Mouse (Mus musculus): ENCODE measurements at regions not wholly inside any gene's neighbourhood (a gene's known extent, or its start where the extent isn't known, plus 50 kb on each side); places are given as distances from the start of the nearest gene placed in this dataset.

DNA sequence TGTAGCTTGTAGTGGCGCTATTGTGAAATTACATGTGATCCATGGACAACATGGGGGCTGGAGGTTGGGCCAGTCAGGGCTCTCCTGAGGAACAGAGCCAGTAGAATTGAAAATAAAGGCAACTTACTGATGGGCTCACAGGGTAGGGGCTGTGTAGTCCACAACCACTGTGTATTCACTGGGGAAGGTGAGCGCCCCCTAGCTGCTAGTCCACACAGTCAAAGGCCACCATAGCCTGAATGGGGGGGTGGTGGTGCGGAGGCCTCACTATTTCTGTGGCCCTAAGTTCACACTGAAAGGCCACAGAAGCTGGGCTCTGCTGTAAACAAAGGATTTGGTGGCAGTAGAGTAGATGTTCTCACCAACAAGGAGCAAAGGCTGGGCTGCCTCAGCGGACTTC, 636.8 kb upstream of the 3110018I06Rik start:
- no peak for ATAC-seq (ENCODE audit: poor library complexity, severe bottlenecking)

- no peak for ATAC-seq (ENCODE audit: poor library complexity, severe bottlenecking)
These were observed 635.7 kb upstream of the 3110018I06Rik start for GRCm38 (mm10) chr12:106852736-106853135.

GRCm38 (mm10) chr12:106853711-106854240, 634.7 kb upstream of the 3110018I06Rik start:
- no peak for ATAC-seq (ENCODE audit: poor library complexity, severe bottlenecking)

GRCm38 (mm10) chr12:106855520-106855919, 632.9 kb upstream of the 3110018I06Rik start:
- ATAC-seq (ENCODE audit: poor library complexity, severe bottlenecking): no peak

GRCm38 (mm10) chr12:106861638-106862037, 626.8 kb upstream of the 3110018I06Rik start:
- no peak for ATAC-seq (ENCODE audit: poor library complexity, severe bottlenecking)

DNA sequence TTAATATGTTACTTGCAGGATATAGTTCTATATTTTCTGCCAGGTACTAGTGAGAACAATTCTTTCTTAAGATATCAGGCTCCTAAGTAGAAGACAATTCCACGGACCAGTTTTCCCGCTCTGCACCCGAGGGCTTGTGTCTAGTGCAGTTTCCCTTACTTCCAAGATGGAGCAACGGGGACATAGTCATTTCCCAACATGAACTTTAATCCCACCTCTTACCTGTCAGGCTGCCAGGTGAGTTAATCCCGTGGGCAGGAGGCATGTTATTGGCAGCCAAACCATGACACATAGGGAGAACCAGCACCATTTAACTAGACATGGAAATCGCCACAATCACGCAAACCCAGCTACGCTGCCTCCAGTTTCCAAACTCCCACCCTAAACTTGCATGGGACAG, 624.4 kb upstream of the 3110018I06Rik start:
- no peak for ATAC-seq (ENCODE audit: poor library complexity, severe bottlenecking)

DNA sequence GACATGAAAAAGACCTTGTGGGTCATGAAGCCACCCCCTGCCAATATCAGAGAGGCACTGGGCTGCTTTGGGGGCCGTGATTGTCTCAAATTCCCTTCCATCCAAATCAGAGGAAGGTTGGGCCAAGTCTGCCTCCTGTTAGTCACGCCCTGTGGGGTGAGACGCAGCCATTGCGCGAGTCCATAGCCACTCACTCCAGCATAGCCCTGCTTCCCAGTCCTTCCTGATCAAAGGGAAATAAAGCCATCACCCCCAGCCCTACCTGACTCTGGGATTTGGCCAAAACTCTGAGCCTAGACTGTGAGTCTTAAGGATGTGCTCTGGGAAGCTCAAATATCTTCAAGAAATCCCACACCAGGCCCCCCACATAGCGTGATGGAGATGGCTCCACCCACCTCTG, 620.4 kb upstream of the 3110018I06Rik start:
- ATAC-seq (ENCODE audit: poor library complexity, severe bottlenecking): no peak

GRCm38 (mm10) chr12:106871481-106871880, 617.0 kb upstream of the 3110018I06Rik start:
- ATAC-seq (ENCODE audit: poor library complexity, severe bottlenecking): no peak

DNA sequence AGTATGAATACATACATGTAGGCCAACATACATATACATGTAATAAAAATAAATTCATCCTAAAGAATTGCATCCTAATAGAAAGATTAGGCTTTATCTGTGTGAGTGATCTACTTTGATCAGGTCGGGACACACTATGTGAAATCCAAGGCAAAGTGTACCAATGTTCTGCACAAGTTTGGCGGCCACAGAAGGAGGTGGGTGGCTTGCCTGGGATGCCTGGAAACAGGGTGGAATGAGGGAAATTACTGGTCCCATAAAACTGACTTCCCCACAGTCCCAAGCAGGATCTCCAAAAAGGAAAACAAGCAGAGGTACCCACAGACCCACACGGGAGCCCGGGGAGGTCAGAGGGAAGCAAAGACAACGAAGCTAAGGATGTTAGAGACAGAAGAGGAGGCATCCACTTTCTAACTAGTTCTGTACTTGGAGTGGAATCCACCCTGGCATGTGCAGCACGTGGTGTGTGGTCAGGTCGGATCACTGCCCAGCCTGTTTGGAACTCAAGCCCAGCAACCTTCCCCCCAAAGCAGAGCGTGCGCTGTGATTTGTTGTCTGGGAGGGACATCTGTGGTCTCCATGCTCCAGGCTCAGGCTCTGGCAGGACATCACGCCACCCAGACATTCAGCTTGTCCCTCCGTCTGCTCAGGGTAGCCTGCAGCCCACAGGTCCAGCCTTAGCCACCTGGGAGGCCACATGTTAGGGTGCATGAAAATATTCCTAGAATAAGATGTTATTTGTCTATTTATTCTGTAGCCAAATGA, 615.3 kb upstream of the 3110018I06Rik start:
- no peak for ATAC-seq (ENCODE audit: poor library complexity, severe bottlenecking)

GRCm38 (mm10) chr12:106890319-106890718, 598.1 kb upstream of the 3110018I06Rik start:
- no peak for ATAC-seq (ENCODE audit: poor library complexity, severe bottlenecking)

DNA sequence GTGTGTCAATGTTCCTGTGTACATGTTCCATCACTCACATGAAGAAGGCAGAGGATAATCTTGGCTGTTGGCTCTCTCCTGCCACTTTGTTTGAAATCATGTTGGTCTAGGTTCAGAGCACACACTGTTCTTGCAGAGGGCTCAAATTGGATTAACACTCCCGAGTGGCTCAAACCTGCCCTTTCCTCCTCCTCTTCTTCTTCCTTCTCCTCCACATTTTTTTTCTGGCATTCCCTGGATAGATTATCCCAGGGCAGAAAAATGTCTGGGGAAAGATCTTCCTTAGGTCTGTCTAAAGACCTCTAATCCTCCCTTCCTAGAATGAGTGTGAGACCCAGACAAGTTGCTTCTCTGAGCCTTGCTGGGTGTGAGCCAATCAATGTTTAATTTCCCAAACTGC, 594.4 kb upstream of the 3110018I06Rik start:
- no peak for ATAC-seq (ENCODE audit: poor library complexity, severe bottlenecking)

- ATAC-seq (ENCODE audit: poor library complexity, severe bottlenecking): no peak
These were observed 584.2 kb upstream of the 3110018I06Rik start for GRCm38 (mm10) chr12:106904202-106904601.

DNA sequence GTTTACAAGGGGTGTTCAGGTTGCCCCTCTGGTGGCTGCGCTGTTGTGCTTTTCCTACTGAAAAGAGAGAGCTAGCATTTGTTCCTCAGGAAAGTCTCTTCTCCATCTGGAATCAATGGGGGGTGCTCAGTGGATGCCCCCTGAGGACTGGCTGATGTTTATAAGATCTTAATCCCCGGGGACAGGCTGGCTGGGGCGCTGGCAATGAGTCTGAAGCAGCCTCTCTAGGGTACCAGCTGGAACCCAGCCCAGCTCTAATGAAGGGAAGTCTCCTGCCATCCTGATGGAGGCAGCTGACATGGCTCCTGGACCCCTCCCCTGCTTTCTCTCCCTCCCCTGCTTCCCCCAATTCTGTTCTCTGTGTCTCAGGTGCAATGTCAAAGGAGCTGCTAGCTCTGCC, 575.6 kb upstream of the 3110018I06Rik start:
- ATAC-seq (ENCODE audit: poor library complexity, severe bottlenecking): no peak

GRCm38 (mm10) chr12:106922571-106922991, 565.9 kb upstream of the 3110018I06Rik start:
- no peak for ATAC-seq (ENCODE audit: poor library complexity, severe bottlenecking)

- no peak for ATAC-seq (ENCODE audit: poor library complexity, severe bottlenecking)
These were observed 560.0 kb upstream of the 3110018I06Rik start for GRCm38 (mm10) chr12:106928389-106928788.

DNA sequence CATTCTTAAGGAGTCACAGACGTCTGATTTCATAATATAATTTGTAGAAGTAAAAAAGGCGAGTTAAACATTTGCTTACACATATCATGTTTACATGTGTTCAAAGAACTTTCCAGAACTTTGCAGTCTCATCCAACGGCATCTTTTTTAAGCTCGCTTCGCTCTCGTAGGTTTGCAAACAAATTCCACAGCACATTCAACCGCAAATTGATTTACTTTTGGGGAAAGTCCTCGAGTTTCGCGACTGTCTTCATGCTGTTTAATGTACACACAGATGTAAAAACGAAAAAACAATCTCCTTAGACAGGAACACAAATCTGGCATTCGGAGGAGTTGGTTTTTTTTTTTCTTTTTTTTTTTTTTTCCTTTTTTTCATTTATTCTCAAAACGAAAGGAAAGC, 559.3 kb upstream of the 3110018I06Rik start:
- ATAC-seq (ENCODE audit: poor library complexity, severe bottlenecking): no peak

DNA sequence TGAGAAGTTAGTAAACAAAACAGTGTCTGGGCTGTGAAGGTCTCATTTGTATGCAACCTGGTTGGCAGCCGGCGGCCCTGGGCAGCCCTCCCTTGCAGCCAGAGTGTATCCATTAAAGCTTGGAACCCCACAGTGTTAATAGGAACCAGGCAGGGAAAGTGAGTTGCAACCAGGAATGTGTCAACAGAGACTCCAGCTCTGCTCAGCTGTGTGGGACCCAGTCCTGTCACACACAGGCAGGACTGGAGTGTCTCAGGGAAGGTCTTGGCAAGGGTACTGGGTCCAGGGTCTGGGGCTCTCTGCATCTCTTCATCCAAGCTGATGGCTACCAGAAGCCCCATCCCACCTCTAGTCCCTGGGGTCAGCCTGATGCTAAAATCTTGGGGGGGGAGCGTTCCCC, 556.8 kb upstream of the 3110018I06Rik start:
- ATAC-seq (ENCODE audit: poor library complexity, severe bottlenecking): no peak

- ATAC-seq (ENCODE audit: poor library complexity, severe bottlenecking): no peak
These were observed 549.1 kb upstream of the 3110018I06Rik start for GRCm38 (mm10) chr12:106939381-106939780.

- no peak for ATAC-seq (ENCODE audit: poor library complexity, severe bottlenecking)
These were observed 544.6 kb upstream of the 3110018I06Rik start for GRCm38 (mm10) chr12:106943874-106944273.

GRCm38 (mm10) chr12:106952621-106953020, 535.8 kb upstream of the 3110018I06Rik start:
- ATAC-seq (ENCODE audit: poor library complexity, severe bottlenecking): no peak

DNA sequence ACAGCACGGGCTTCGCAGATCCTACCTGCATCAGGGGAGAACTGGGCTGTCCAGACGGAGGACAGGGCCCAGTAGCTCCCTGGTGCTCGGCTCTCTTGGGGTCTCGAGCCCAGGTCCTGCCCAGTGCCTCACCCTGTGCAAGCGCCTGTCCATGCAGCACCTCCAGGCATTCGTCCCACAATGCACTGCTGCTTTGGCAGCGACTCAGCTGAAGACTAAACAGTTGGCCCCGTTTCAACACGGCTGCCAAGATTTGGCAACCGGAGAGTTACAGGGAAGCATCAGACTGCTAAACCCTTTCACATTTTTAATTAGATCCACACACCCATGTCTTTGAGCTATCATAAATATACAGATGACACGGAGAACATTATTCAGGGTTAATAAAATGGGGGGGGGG, 532.7 kb upstream of the 3110018I06Rik start:
- no peak for ATAC-seq (ENCODE audit: poor library complexity, severe bottlenecking)

GRCm38 (mm10) chr12:106956266-106956665, 532.2 kb upstream of the 3110018I06Rik start:
- no peak for ATAC-seq (ENCODE audit: poor library complexity, severe bottlenecking)

GRCm38 (mm10) chr12:106961991-106962390, 526.4 kb upstream of the 3110018I06Rik start:
- ATAC-seq (ENCODE audit: poor library complexity, severe bottlenecking): no peak

All from megakaryocyte, adult 5-6 weeks (primary cell).